Mouse (Mus musculus): ENCODE measurements around the gene Pax7. TPM values are rescaled to one million over a fixed set of nuclear protein-coding genes. Genes with fewer than 3 reads are reported as not detected.

The Pax7 gene
- total RNA-seq, 2 experiments from 2014 or later = 3.2 to 5.2 TPM

DNA sequence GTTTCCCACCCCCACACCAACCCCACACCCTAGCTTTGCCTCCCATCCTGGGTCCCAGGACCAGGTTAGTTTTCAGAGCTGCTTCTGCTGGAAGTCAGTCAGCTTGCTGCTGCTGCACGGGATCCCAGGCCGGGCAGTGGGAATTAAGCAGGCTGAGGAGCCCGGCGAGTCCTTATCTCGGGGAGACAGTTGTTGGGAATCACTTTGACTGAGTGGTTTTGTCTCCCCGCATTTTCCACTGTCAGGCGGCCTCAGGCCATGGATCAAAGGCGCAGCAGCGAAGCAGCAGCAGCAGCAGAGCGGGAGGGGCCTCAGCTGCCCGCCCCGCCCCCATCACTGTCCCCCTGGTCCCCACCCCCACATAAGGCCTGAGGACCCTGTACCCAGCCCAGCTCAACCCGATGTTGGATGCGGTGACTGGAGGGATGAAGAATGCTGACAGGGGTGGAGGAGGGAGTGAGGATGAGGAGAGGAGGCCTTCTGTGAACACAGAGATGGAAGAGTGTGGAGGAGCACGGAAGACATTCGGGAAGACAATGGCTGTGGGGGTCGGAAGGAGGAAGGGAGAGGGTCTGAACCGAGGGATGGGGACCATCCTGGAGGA is 66.1 kb downstream of the Pax7 start:
- DNase-seq = no peak
- intact Hi-C loops (cut with DNase I; ENCODE audit: low total_unique reads) = no loop called here

DNA sequence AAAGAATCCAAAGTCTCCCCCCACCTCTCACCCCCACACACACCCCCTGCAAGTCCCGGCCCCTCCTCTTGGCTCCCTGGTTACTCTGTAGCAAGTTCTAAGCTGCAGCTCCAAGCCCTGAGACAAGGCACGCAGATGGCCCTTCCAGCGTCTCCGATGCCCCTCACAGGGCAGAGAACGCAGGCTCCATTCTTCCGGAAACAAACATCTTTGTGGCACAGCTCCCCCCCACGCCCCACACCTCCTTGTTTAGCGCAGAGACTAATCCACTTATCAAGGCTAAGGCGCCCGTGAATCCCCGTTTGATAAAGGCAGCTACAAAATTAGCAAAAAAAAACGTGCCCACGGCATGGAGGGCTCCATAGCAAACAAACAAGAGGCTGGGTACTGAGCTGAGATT is 71.4 kb downstream of the Pax7 start:
- no peak for DNase-seq
- intact Hi-C loops (cut with DNase I; ENCODE audit: low total_unique reads) = no loop called here

DNA sequence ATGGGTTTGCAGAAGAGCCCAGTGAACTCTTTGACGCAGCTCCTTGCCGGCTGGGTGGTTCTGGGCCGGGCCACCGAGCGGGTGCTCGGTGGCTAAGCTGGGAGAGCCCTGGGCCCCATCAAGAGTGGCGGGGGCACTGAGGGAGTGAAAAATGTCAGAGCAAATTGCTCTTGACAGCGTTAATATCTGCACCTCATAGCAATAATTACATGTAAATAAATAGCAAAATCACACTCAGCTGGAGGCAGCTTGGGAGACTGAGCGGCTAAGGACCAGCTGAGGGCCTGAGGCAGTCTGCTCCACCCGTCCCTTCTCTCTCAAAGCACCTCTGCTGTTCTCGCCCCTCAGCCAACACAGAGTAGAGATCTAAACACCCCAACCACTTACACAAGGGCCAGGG is 72.6 kb downstream of the Pax7 start:
- intact Hi-C loops (cut with DNase I; ENCODE audit: low total_unique reads) = no loop called here
- DNase-seq = no peak

DNA sequence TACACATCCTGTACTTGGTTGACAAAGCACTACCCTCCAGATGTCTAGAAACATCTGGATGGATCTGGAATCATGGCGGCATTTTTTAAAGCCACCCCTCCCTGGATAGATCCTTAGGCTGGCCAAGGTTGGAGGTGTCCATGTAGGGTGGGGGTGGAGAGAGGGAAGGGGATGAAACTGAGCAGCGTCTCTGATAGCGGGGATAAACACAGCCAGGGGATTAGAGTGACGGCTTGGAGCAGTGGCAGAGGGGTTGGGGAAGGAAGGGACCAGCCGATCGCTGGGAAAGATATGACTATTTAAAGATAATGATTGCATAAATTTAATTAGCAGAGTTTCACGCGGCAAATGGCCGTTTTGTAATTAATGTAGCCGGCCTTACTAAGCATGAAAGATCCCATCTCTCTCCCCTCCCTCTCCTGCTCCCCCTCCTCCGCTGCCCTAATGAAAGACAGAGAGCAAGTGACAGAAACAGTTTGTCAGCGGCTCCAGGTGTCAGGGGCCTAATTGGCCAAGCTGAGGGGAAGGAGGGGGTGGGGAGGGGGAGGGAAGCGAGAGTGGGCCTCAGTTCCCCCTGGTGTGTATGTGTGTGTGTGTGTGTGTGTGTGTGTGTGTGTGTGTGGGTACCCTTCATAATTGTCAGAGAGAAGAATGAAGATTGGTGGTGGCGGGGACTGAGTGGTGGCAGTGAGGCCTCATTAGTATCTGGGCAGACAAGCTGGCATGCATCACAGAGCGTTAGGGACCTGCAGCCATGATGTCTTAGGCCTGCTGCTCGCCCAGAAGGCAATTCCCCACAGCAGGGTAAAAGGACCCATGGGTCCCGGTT is 74.6 kb downstream of the Pax7 start:
- intact Hi-C loops (cut with DNase I; ENCODE audit: low total_unique reads) = no loop called here
- no peak for DNase-seq

DNA sequence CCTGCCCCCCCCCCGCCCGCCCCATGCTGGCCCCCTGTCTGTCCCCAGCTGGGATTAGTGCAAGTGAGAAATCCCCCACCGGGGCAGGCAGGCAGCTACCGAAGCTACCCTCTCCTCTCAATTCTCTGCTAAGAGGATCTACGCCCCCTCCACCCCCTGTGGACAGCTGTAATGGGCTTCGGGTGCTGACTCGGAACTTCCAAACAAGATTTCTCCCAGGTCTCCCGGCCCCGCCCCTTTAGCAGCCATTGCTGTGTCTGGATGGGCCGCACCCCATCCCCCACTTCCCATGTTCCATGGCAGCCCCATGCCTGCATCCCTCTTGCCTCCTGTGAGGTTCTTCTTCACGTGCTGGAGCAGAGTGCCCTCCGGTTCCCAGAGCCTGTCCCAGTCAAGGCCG is 76.4 kb downstream of the Pax7 start:
- intact Hi-C loops (cut with DNase I; ENCODE audit: low total_unique reads) = no loop called here
- no peak for DNase-seq

DNA sequence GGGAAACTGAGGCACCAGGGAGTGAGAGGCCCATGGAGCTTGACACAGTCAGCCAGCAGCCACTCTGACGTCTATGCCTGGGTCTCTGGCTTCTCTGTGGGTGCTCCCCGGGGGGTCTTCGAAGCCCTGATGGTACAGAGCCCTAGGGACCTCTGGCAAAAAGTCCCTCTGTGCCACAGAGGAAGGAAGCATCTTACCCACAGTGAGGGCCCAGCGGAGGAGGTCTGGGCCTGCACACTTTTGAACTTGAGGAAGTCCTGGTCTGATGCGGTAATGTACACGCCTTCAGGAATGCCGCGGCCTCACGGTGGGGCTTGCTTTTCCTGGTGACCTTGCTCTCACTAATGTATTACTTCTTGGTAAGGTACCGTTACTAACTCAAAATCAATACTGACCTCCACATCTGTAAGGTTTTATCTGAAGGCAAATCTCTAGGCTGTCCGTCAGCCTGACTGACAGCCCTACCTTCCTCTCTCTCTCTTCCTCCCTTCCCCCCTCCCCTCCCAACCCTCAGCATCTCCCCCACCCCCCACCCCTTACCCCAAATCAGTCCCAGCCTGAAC is 79.1 kb downstream of the Pax7 start:
- no peak for DNase-seq
- intact Hi-C loops (cut with DNase I; ENCODE audit: low total_unique reads) = no loop called here

DNA sequence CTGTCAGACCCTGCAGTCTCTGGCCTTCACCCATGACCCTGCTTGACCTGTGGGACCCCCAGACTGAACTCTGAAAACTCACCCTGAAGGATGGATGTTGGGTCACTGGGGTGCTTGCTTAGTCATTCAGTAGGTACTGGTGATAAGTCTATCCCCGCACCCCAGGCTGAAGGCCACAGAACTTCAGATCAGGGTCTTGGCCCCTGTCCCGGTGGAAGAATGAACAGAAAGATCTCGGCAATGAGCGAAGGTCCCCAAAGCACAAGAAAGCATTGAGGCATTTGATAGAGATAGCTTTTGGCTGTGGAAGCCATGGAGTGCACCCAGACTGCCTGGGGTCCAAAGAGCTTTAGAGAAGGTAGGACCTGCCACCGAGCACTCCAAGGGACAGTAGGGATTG is 82.4 kb downstream of the Pax7 start:
- DNase-seq = no peak
- intact Hi-C loops (cut with DNase I; ENCODE audit: low total_unique reads) = no loop called here

DNA sequence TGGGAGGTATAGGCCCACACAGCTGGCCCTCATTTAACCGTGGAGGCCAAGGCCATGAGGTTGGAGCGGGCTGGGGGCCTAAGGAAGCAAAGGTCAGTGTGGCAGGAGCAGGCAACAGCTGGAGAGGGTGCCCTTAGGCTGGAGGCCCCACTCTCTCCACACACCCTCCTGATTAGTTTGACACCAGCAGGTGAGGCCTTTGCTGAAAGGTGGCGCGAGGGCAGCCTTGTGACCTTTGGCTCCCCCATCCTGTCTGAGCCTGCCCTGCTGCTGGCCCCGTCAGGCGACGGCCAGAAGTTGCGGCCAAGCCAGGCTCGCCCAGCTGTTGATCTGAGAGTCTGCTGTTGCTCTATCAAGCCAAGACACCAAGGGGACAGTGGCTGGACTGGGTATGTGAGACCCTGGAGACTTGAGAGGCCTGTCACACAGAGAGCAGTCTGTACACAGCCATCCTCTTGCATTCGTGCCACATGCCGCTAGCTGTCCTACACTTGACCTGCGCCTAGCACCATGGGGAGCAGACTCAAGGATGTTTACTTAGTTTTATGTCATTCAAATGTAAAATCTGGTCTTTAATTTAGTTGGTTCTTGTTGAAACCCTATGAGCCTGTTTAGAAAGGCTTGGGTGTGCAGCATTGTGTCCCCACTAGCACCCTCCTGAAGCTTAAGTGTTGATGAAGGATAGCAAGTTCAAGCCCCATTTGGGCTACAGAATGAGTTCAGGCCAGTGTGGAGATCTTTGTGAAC is 86.0 kb downstream of the Pax7 start:
- DNase-seq = peak; percentile 62
- intact Hi-C loops (cut with DNase I; ENCODE audit: low total_unique reads) = no loop called here

DNA sequence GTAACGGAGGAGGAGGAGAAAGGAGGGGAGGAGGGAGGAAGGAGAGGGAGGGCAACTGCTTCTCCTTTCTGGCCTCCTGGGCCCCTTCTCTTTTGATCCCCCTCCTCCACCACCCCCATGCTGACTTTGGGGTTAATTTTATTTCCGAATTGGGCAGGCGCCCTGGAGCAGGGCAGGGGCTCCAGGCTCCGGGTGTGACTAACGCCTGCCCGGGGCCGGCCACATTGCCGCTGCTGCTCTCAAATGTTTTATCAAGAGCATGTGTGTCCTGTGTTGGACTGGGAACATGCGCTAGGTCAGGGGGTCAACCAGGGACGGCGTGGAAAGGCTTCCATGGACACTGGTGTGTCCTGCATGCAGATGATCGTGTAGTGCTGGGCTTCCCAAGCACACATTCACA is 87.2 kb downstream of the Pax7 start:
- intact Hi-C loops (cut with DNase I; ENCODE audit: low total_unique reads) = no loop called here
- DNase-seq = no peak

DNA sequence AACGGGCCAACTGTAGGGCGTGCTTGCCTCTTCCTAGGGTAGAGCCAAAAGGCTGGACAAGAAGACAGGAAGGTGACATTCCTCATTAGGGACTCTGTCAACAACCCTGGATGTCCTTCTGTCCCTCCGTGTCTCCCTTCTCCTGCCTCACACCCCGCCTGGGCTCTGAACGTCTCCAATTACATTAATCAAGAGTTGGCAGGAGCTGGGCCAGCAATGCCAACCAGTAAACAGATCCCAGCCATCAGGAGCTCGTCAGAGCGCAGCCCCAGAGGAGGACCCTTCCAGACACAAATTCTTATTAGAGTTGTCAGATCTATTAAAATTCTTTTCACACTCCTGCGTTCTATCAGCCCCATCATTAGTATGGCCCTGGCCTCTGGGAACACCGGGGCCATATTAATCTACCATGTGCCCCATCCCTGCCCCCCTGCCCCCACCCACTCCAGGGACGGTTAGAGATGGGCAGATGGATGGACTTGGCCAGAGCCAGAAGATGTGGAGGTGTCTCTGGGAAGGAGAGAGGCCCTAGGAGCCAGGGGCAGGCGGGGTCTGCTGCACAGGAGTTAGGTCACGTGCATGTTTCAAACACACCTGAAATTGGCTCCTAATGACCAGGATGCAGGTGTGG is 88.4 kb downstream of the Pax7 start:
- intact Hi-C loops (cut with DNase I; ENCODE audit: low total_unique reads) = no loop called here
- DNase-seq = peak; percentile 40

DNA sequence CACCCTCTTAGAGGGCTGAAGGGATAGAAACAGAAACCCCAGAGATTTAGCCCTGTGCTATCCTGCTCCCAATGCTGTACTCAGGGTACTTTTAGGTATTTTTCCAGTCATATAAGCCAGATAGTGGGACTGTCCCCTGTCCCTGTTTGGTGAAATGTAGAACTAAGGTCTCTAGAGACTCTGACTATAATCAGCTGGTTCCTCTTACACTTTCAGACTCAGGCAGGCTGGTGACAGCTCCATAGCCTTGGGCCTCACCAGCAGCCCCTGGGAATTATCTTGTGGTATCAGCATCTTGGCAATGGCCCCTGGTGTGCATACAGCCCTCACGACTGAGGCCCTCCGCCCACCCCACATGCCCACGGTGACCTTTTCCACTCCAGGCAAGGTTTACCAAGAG is 89.7 kb downstream of the Pax7 start:
- intact Hi-C loops (cut with DNase I; ENCODE audit: low total_unique reads) = no loop called here
- no peak for DNase-seq

DNA sequence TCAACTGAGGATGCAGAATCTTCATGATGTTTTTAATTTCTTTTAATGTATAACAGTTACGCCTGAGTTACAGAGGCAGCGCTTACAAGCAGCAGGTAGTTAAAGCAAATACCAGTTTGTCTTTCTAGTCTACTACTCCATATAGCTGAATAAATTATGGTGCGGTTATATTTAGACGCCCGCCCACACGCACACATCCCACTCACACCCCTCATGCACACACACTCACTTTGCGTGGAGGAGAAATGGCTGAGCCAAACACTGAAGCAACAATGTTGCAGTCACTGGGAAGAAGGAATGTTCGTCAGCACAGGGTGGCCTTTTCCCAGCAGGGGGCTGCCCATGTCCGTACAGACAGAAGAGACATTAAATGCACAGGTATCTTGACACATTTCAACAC is 96.3 kb downstream of the Pax7 start:
- intact Hi-C loops (cut with DNase I; ENCODE audit: low total_unique reads) = no loop called here
- no peak for DNase-seq

DNA sequence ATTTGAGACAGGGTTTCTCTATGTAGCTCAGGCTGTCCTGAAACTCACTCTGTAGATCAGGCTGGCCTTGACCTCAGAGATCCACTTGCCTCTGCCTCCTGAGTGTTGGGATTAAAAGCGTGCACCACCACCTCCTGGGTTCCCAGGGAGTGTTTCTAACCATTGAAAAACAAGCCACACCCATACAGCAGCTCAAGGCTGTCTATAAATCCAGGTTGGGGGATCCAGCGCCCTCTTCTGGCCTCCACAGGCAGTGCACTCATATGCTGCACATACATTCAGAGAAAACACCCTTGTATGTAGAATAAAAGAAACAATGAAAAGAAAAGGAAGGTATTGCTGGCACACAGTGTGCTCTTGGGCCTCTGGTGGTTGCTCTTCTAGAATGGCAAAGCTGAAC is 106.2 kb downstream of the Pax7 start:
- DNase-seq = no peak
- intact Hi-C loops (cut with DNase I; ENCODE audit: low total_unique reads) = no loop called here

DNA sequence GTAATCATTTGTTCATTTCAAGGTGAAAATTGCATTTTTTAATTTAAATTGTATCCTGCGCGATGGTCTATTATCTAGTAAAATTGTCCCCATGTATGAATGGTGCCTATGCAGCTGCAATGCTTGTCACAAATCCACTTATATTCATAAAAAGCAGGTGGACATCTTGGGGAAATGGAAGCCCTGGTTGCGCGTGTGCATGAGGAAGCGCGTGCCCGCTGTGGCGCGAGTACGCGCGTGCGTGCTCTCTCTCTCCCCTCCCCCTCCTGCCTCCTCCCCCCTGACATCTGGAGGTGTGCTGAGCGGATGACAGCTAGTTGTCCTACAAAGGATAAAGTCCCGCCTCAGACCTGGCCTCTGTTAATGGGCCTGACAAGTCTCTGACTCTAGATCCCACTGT is 107.9 kb downstream of the Pax7 start:
- no peak for DNase-seq
- intact Hi-C loops (cut with DNase I; ENCODE audit: low total_unique reads) = no loop called here

DNA sequence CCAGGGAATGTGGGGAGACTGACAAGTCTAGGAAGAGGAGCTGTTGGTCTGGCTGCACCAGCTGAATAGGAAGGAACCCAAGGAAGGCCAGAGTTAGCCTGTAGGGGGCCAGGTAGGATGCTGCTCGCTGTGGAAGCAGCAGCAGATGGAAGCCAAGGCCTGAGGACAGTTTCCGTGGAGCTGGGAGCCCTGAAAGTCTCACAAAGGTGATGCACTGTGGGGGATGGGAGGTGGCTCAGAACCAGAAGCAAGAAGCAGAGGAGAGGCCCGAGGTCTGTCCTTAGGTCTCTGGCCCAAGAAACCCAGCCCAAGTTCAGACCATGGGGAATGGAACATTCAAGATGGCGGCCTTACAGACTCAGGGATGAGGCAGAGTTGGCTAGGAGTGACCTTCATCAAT is 109.0 kb downstream of the Pax7 start:
- intact Hi-C loops (cut with DNase I; ENCODE audit: low total_unique reads) = no loop called here

DNA sequence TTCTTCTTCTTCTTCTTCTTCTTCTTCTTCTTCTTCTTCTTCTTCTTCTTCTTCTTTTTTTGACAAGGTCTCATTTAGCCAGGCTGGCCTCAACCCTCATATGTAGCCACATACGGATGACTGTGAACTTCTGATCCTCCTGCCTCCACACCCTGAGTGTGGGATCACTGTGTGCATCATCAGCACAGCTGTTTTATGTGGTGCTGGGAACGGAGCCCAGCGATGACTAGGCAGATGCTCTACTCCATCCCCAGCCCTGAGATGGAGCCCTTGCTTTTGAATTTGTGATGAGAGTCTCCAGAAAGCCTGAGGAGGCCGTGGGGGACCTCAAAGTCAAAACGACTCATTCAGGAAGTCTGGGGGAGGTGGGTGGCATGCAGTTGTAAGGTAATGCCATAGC is 114.3 kb downstream of the Pax7 start:
- intact Hi-C loops (cut with DNase I; ENCODE audit: low total_unique reads) = no loop called here
- DNase-seq = no peak

More for the DNA sequence above, 109.0 kb downstream of the Pax7 start:
- no peak for DNase-seq

DNA sequence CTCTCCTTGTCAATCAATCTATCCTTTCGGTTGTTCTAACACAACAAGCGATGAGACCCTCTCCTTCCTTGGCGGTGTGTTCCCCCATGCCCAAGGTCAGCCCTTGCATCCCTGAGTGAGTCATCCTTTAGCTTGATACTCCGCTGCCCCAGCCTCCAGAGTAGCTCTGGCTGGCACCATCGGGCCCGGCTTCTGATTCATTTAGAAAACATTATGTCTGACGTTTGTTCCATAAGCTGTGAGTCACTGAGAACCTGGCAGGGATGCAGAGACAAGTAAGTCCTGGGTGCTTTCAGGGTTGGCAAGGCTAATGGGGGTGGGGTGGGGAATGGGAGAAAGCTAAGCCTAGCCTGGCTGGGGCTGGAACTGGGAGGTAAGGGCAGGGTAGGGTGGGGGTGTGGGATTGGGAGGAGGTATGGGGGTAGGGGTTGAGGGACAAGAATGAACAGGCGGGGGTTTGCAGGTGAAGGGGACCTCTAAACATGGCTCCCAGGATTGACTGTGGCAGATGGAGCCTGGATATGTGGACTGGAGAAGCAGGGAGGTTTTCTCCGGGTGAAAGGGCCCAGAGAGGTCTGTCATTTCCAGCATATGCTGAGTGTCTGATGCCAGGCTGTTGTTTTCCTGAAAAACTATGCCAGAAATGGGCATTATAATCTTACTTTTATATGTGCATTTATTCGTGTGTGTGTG is 116.7 kb downstream of the Pax7 start:
- DNase-seq = no peak
- intact Hi-C loops (cut with DNase I; ENCODE audit: low total_unique reads) = no loop called here

DNA sequence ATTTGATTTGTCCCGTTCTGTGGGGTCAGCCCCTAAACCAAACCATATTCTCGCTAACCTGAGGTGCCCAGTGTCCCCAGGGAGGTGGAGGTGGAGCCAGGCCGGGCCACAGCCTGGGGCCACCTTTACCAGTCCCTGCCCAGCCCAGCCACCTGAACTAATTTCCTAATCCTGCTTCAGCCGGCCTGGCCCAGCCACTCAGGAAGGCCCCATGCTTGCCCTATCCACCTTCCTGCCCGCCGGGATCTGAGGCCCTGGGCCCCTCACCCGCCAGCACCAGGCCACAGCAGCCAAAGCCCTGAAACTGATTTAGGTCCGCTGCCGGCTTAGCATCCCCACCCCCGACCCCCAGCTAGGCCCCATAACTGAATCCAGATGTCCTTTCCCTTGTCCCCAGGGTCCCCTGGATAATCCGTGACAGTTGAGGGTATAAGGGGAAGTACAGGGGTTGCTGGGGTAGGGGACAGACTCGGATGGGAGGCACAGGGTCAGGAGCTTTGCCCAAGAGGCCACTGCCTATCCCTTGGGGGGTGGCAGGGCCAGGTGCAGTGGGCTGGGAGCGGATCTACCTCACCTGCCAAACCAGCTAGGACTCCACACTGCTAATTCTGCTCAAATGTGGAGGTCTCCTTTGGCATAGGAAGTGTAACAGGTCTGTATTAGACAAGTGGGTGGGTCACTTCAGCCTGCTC is 117.9 kb downstream of the Pax7 start:
- intact Hi-C loops (cut with DNase I; ENCODE audit: low total_unique reads) = no loop called here
- DNase-seq = no peak

Measured in gastrocnemius, postnatal 14 days (tissue).